Mouse (Mus musculus) right cerebral cortex, adult 18-20 months (tissue): ENCODE data around the gene Ptprd.
"Not testable (repeated sequence)": the region's sequence is repeated elsewhere in the genome, so short reads cannot be mapped to it uniquely, and the experiment has no call there.

Experiments
- DNase-seq: peaks from one replicate; pipeline ENCODE4 v3.0.0; 2022; ENCODE audit warnings: mixed read lengths

Gene Ptprd

DNA sequence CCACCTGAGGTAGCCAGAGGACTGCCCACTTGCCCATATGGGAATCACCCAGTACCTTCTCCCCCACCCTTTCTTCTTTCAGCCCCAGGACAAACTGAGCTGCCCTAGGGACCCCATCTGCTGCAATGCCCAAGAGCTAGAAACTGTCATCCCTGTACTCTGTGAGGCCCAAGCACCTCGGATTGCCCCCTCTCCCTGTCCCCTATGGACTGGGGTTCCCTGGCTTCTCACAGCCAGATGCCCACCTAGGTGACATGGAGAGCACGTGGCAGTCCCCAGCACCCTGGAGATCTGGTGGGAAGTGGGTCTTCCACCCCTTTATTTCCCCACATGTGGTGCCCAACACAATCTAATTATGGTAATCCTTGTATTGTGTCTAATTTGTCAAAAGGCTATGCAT is 331.5 kb downstream of the Ptprd start:
- no peak for DNase-seq

- no peak for DNase-seq
Measured at GRCm38 (mm10) chr4:77861269-77861668, 350.5 kb downstream of the Ptprd start.

DNA sequence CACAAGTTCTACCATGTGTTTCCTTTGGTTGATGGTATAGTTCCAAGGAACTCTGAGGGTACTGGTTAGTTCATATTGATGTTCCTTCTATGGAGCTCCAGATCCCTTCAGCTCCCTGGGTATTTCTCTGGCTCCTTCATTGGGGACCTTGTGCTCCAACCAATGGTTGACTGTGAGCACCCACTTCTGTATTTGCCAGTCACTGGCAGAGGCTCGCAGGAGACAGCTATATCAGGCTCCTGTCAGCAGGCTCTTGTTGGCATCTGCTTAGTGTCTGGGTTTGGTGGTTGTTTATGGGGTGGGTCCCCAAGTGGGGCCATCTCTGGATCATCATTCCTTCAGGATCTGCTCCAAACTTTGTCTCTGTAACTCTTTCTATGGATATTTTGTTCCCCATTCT is 414.4 kb downstream of the Ptprd start:
- DNase-seq: not testable (repeated sequence)

DNA sequence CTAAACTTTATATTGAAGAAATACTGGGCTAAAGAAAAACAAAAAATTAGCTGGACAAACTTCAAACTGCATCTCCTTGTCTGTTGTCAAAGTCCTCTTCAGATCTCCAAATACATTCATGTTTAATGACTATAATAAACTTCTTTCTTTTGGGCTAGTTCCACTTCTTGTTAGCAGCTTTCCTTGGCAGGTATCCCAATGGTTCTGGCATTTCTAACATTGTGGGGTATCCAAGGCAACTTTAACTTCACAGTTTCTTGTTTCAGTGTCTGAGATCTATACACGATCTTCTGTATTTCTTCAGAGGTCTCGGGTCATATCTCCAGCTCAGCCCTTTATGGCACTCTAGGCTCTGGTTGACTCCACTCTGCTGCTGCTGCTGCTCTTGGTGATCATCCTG is 434.5 kb downstream of the Ptprd start:
- DNase-seq: peak; percentile 8

DNA sequence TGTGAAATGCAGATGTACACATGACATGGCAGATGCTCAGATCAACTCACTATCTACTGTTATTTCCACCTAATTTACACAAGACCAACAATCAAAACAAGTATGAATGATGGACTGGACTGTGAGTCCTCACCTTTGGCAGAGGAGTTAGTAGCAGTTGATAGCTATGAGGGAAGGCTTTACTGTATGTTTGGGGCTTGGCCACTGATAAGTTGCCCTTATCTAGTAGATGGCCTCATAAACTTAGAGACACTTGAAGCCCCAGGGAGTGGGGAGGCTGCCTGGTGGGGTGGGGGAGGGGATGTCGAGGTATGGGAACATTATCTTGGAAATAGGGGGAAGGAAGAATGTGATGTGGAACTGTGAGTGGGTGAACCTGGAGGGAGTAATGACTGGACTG is 448.0 kb downstream of the Ptprd start:
- DNase-seq: no peak

GRCm38 (mm10) chr4:77743391-77743790 is 468.4 kb downstream of the Ptprd start:
- no peak for DNase-seq

- no peak for DNase-seq
Measured at GRCm38 (mm10) chr4:77721908-77722307, 489.9 kb downstream of the Ptprd start.

- DNase-seq: no peak
Measured at GRCm38 (mm10) chr4:77717792-77718191, 494.0 kb downstream of the Ptprd start.

DNA sequence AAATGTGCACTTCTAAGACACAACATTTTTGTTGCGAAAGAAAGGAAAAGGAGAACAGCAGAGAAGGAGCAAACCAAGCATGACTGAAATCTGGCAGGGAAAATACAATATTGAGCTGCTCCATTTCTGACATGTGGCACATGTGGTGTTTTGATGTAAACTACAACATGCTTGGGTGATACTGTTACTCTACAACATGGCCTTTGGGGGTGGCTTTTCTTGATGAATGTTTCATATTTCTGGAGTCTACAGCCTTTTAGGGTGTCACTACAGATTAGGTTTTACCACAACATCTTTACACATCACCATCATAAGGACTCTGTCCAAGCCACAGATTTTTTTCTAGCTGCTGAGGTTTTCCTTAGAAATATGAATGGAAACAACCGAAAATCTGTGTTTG is 501.5 kb downstream of the Ptprd start:
- DNase-seq: no peak

DNA sequence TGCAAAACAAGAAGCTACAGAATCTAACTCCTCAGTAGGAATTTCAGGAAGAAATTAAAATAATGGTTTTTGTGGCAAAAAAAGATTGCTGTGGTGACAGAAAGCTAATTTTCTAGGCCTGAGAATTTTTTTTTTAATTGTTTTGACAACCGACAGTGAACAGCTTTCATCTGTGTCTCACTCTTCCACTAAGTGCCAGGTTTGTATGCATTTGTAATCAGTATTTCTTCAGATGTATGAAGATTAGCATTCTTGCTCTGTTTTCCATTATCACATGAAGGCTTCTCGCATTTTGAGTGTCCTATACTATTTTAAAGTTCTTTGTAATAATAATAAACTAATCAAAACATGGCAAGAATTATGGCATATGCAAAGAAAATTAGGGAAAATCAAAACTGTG is 513.5 kb downstream of the Ptprd start:
- no peak for DNase-seq

DNA sequence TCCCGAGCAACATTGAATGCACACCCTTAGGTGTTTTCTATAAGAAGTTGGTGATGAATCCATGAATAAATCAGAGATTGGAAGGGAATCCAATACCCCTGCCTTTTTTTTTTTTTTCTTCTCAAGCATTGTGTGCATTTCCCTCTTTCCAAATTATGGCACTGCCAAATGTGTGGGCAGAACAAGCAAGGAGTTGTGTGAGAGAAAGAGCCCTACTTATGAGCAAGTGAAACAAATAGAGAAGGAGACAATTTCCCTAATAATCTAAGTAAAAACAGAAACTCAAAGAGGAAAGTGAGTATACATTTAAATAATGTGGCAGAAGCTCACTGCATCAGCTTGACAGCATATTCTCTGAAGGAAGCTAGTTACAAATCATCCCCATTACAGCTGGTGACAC is 536.0 kb downstream of the Ptprd start:
- peak; percentile 19 for DNase-seq

DNA sequence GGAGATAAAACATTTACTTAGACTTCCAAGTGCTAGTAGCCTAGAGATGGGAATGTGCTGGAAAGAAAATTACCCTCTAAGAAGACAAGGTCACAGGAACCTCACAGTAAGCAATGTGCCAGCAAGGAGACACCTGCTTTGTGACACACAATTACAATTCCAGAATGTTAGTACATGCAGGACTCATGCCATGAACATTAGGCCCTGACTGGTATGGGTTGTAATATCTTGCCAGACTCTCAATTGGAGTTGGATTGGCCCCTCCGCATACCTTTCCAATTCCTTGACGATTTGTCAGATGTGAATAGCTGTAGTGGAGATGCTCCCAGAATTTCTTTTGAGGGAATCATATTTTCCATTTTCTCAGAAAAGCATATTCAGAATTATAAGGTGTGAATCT is 547.0 kb downstream of the Ptprd start:
- DNase-seq: no peak

- no peak for DNase-seq
Measured at GRCm38 (mm10) chr4:77662309-77662708, 549.5 kb downstream of the Ptprd start.

GRCm38 (mm10) chr4:77655669-77656068 is 556.1 kb downstream of the Ptprd start:
- DNase-seq: no peak

DNA sequence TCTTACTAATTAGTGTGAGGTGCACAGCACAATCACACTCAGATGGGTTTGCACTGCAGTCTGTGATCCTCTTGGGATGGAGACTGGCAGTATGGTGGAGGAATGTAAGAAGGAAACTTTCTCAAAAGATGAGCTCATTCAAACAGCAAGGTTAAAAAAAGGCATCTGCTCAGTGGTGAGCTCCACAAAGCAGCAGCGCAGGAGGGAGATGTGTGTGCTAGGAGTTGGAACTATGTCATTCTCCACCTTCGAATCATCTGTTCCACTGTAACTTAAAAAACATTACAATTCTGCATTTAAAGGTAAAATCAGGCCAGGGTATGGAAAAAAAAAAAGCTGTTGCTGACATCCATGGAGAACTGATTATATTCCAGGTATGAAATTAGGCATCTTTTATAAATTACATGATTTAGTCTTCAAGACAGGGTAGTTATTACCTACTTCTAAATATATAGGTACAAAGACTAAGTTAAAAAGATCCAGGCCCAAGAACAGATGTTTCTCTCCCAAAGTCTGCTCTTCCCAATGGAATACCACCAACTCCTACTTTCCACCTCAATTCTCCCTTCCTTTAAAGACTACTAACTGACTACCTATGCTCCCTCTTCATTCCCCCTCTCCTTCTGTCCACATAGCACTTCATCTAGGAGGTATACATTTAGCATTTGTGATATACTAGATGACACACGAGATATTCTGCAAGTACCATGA is 562.0 kb downstream of the Ptprd start:
- peak; percentile 80 for DNase-seq

GRCm38 (mm10) chr4:77648911-77649310 is 562.9 kb downstream of the Ptprd start:
- peak; percentile 39 for DNase-seq

DNA sequence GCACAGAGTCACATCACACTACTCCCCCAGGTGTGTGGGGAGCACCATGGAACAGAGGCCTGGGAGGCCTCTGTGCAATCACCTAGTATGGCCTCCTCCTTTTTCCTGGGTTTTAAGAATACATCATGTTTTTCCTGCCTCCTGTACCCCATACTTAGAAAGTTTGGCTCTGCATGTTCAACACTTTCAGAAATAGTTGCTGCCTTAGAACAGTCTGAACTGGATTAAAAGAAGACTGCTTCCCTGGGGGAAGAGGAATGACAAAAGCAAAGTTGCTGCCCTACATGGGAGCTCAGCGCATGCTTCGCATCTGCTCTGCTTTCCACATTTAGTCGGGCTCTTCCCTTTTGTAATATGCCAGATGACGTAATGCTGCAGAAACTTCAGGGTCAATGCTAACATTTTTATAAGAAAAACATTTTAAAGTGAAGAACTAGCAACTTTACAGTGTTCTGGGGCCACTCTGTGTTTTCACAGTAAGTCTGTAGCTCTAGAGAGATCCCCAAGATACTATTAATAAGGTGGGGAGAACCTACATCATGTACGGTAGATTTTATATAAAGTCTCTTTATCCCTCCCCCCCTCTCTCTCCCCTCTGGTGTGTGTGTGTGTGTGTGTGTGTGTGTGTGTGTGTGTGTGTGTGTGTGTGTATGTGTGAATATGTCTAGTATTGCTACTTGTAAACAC is 564.2 kb downstream of the Ptprd start:
- DNase-seq: peak; percentile 84

DNA sequence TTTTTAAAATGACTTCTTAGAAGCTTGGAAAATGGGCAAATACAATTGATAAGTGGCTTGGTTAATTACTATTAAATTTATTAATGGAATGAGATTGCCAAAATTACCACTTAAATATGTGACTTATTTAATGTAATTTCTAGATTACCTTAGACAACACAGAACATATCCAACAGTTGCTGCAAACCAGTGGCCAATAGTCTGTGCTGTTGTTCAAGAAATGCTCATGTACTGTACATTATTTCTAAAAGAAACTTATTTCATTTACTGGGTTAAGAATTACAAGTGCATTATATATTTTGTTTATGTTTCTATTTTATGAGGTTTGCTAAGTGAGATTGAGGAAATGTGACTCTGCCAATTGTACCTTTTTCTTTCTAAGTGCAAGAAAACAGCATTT is 567.3 kb downstream of the Ptprd start:
- peak; percentile 42 for DNase-seq

DNA sequence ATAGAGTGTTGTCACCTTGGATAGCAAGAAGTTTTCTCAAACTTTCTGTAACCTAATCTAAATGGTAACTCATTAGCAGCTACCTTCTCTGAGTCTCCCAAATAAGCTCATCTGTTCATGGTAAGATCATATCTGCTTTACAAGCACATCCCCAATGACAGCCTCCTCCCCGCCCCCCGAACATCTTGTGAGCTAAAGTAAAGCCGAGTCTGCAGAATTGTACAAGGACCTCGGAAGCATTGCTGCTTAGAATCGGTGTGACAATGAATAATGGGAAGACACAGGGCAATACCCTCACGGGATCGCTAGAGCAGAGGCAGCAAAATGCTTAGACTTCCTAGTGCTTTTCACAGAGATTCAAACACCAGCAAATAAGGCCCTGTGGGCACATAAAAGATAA is 571.7 kb downstream of the Ptprd start:
- peak; percentile 43 for DNase-seq

- DNase-seq: no peak
Measured at GRCm38 (mm10) chr4:77613129-77613528, 598.6 kb downstream of the Ptprd start.

- peak; percentile 14 for DNase-seq
Measured at GRCm38 (mm10) chr4:77586624-77587023, 625.1 kb downstream of the Ptprd start.

GRCm38 (mm10) chr4:77586222-77586621 is 625.5 kb downstream of the Ptprd start:
- DNase-seq: no peak

- peak; percentile 48 for DNase-seq
Measured at GRCm38 (mm10) chr4:77558404-77559202, 653.2 kb downstream of the Ptprd start.

- DNase-seq: no peak
Measured at GRCm38 (mm10) chr4:77555841-77556240, 655.9 kb downstream of the Ptprd start.
